Mouse (Mus musculus): ENCODE results near the gene Fnbp1.

DNA sequence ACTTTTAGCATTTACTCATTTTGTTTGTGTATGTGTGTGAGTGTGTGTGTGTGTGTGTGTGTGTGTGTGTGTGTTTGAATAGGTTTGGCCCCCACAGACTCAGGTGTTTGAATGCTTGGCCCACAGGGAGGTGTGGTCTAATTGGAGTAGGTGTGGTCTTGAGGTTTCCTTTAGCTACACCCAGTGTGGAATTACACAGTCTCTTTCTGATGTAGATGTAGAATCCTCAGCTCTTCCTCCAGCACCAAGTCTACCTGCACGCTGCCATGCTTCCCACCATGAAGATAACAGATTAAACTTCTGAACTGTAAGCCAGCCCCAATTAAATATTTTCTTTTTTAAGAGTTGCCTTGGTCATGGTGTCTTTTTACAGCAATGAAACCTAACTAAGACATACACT lies 81.5 kb downstream of the Fnbp1 start:
- TF ChIP-seq CTCF (conservative IDR thresholded peaks at IDR 0.05; ENCODE audit: low read length) (no peak), NANOG (IDR thresholded peaks at IDR 0.05; ENCODE audit: borderline replicate concordance, low read length) (no peak), POU5F1 (IDR thresholded peaks at IDR 0.05; ENCODE audit: borderline replicate concordance, low read length) (no peak)

Measured in E14TG2a.4 (cell line).